Mouse (Mus musculus): ENCODE measurements around the gene Ube2u.

GRCm38 (mm10) chr4:100539483-100539882 is 60.8 kb downstream of the Ube2u start:
- TF ChIP-seq POLR2A (IDR thresholded peaks at IDR 0.05; ENCODE audit: insufficient read depth, low read depth, low read length) (no peak), CTCF (IDR thresholded peaks at IDR 0.05) (no peak)

All from heart, adult 2 months (tissue).